Mouse (Mus musculus) forebrain, embryonic 12.5 days (tissue): Measurements from ENCODE around the gene Minar1. TPM values are rescaled to one million over a fixed set of nuclear protein-coding genes. Genes with fewer than 3 reads are reported as not detected.

Source experiments
- ATAC-seq: fragments of 200-750 bp; cut with Nextera tagmentation; 2 replicates; pipeline ENCODE4 v1.8.0; 2017; ENCODE audit warnings: moderate TSS enrichment; ENCODE audit not compliant: low FRiP score
- H3K27ac ChIP-seq: fragments of 300-500 bp; sonication (generic); 2 replicates; pipeline ENCODE4 v1.5.1; 2016; ENCODE audit warnings: mild to moderate bottlenecking
- H3K27me3 ChIP-seq: fragments of 300-500 bp; sonication (generic); 2 replicates; pipeline ENCODE4 v1.6.1; 2016; ENCODE audit warnings: mild to moderate bottlenecking
- H3K36me3 ChIP-seq: fragments of 300-500 bp; sonication (generic); replicated peaks from 2 replicates; pipeline ENCODE4 v1.6.1; 2016; ENCODE audit warnings: mild to moderate bottlenecking
- H3K4me1 ChIP-seq: fragments of 300-500 bp; sonication (generic); 2 replicates; pipeline ENCODE4 v1.6.1; 2016
- H3K4me2 ChIP-seq: fragments of 300-500 bp; sonication (generic); 2 replicates; pipeline ENCODE4 v1.6.1; 2016; ENCODE audit warnings: mild to moderate bottlenecking, moderate library complexity
- H3K4me3 ChIP-seq: fragments of 300-500 bp; sonication (generic); replicated peaks from 2 replicates; pipeline ENCODE4 v1.5.1; 2016; ENCODE audit warnings: mild to moderate bottlenecking
- H3K9ac ChIP-seq: fragments of 300-500 bp; sonication (generic); 2 replicates; pipeline ENCODE4 v1.6.1; 2016; ENCODE audit warnings: mild to moderate bottlenecking
- H3K9me3 ChIP-seq: fragments of 300-500 bp; sonication (generic); 2 replicates; pipeline ENCODE4 v1.6.1; 2016
- WGBS: fragments of 180-500 bp; shearing (Covaris S2); methylation state at CpG from one replicate; pipeline ENCODE4 v1.1.7; 2016; 5-methylcytosine and 5-hydroxymethylcytosine counted together
- polyA plus RNA-seq: library from polyadenylated mRNA; unstranded; fragments of >200 nt; fragmentation: Nextera tagmentation; extraction: Ambion mirVana; gene quantifications from 2 replicates; pipeline ENCODE4 v1.2.1, GENCODE M21; 2016

Minar1 gene
- polyA plus RNA-seq, 1 experiment from 2014 or later: 0.09 TPM

GRCm38 (mm10) chr9:89601891-89602290, 21.0 kb downstream of the Minar1 start:
- Histone ChIP-seq H3K36me3 (no peaks in the 10 kb centered on the region), H3K27me3 (no peaks in the 10 kb centered on the region), H3K27ac (no peak overlapping the region), H3K9me3 (no peaks in the 10 kb centered on the region), H3K4me1 (no peaks in the 10 kb centered on the region), H3K4me3 (no peak overlapping the region), H3K4me2 (no peak overlapping the region), H3K9ac (no peak overlapping the region)
- WGBS: 93% methylated on average over 9 of the region's 9 CpGs
- ATAC-seq: no peak

- no peaks in the 10 kb centered on the region for H3K27me3 ChIP-seq
- no peak overlapping the region for H3K27ac ChIP-seq
- H3K36me3 ChIP-seq: no peaks in the 10 kb centered on the region
- no peak overlapping the region for H3K4me3 ChIP-seq
- no peaks in the 10 kb centered on the region for H3K4me1 ChIP-seq
- no peaks in the 10 kb centered on the region for H3K9me3 ChIP-seq
- WGBS: 86% methylated on average over 7 of the region's 7 CpGs
- no peak for ATAC-seq
- H3K9ac ChIP-seq: no peak overlapping the region
- H3K4me2 ChIP-seq: no peak overlapping the region
Observed at GRCm38 (mm10) chr9:89600677-89601076, 22.2 kb downstream of the Minar1 start.

- no peak overlapping the region for H3K9ac ChIP-seq
- 78% methylated on average over 3 of the region's 3 CpGs for WGBS
Observed at GRCm38 (mm10) chr9:89597071-89597470, 25.9 kb downstream of the Minar1 start.

GRCm38 (mm10) chr9:89596392-89596791, 26.5 kb downstream of the Minar1 start:
- Histone ChIP-seq H3K9ac (no peak overlapping the region), H3K27me3 (no peaks in the 10 kb centered on the region), H3K36me3 (no peaks in the 10 kb centered on the region), H3K4me2 (no peak overlapping the region), H3K27ac (no peak overlapping the region), H3K4me1 (no peaks in the 10 kb centered on the region), H3K4me3 (no peak overlapping the region), H3K9me3 (no peaks in the 10 kb centered on the region)
- WGBS: 91% methylated on average over 5 of the region's 5 CpGs
- no peak for ATAC-seq

More at GRCm38 (mm10) chr9:89597071-89597470, 25.9 kb downstream of the Minar1 start:
- Histone ChIP-seq H3K4me2 (no peak overlapping the region), H3K4me3 (no peak overlapping the region), H3K36me3 (no peaks in the 10 kb centered on the region), H3K9me3 (no peaks in the 10 kb centered on the region), H3K4me1 (no peaks in the 10 kb centered on the region), H3K27me3 (no peaks in the 10 kb centered on the region), H3K27ac (no peak overlapping the region)
- no peak for ATAC-seq

GRCm38 (mm10) chr9:89592391-89592790, 30.5 kb downstream of the Minar1 start:
- no peak overlapping the region for H3K4me2 ChIP-seq
- H3K4me3 ChIP-seq: no peak overlapping the region
- no peaks in the 10 kb centered on the region for H3K9me3 ChIP-seq
- H3K27ac ChIP-seq: no peak overlapping the region
- 85% methylated on average over 3 of the region's 3 CpGs for WGBS
- no peaks in the 10 kb centered on the region for H3K36me3 ChIP-seq
- no peaks in the 10 kb centered on the region for H3K27me3 ChIP-seq
- no peaks in the 10 kb centered on the region for H3K4me1 ChIP-seq
- no peak overlapping the region for H3K9ac ChIP-seq
- no peak for ATAC-seq

- no peaks in the 10 kb centered on the region for H3K27me3 ChIP-seq
- no peak overlapping the region for H3K4me3 ChIP-seq
- H3K4me1 ChIP-seq: no peaks in the 10 kb centered on the region
- H3K27ac ChIP-seq: no peak overlapping the region
- no peak overlapping the region for H3K9ac ChIP-seq
- no peaks in the 10 kb centered on the region for H3K36me3 ChIP-seq
- ATAC-seq: no peak
- WGBS: 88% methylated on average over 5 of the region's 5 CpGs
- no peak overlapping the region for H3K4me2 ChIP-seq
- H3K9me3 ChIP-seq: no peaks in the 10 kb centered on the region
Observed at GRCm38 (mm10) chr9:89578422-89578821, 44.5 kb downstream of the Minar1 start.

GRCm38 (mm10) chr9:89552663-89553062, 70.3 kb downstream of the Minar1 start:
- Histone ChIP-seq H3K9me3 (no peaks in the 10 kb centered on the region), H3K27ac (no peak overlapping the region), H3K4me2 (no peak overlapping the region), H3K4me1 (no peaks in the 10 kb centered on the region), H3K27me3 (no peaks in the 10 kb centered on the region), H3K4me3 (no peak overlapping the region), H3K36me3 (no peaks in the 10 kb centered on the region), H3K9ac (no peak overlapping the region)
- WGBS: 75% methylated on average over 2 of the region's 2 CpGs
- ATAC-seq: no peak

Other genes starting within 250 kb of the Minar1 start
- 34.1 and 34.6 TPM in 2 replicates for gene Tmed3, start 81.9 kb upstream of the Minar1 start, polyA plus RNA-seq
- gene Ankrd34c, start 115.3 kb upstream of the Minar1 start, polyA plus RNA-seq: not detected in 2 replicates